Mouse (Mus musculus) stomach, adult 2 months (tissue): ENCODE data around the gene Setd6. TPM values are rescaled to one million over a fixed set of nuclear protein-coding genes. Genes with fewer than 3 reads are reported as not detected.

ENCODE experiments used
- polyA plus RNA-seq: library from polyadenylated mRNA; depleted of rRNA; stranded (reverse); fragments of >200 nt; gene quantifications from 2 replicates; pipeline ENCODE4 v1.2.3, GENCODE M21; 2012; rRNA removed

Setd6 gene
- 9.0 and 11.8 TPM in 2 replicates for polyA plus RNA-seq

DNA sequence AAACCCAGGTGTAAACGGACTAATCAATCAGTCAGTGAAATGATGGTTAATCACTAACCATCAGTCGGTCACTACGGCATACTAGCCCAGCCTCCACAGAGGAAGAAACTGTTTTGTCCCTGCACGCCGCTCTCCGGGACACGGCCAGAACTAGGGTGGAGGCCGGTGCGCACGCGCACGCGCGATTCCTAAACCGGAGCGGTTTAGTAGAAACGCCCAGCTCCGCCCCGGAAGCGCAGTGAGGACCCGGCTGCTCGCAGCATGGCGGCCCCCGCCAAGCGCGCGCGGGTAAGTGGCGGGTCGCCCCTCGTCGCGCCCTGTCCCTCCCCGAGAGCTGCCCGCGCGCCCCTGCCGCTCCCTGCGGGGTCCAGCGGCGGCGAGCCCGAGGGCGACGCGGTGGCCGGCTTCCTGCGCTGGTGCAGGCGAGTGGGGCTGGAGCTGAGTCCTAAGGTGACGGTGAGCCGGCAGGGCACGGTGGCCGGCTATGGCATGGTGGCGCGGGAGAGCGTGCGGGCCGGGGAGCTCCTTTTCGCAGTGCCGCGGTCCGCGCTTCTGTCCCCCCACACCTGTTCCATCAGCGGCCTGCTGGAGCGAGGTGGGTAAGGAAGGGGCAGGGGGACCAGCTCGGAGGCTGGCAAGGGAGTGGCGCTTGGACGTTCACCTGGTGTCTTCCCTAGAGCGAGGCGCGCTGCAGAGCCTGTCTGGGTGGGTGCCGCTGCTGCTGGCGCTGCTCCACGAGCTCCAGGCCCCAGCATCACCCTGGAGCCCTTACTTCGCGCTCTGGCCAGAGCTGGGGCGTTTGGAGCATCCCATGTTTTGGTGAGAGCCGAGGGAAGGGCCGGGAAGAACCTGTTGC is at the start of gene Setd6:
TSS of gene Setd6 (plus strand) at position 206 of the 856 bp plus-strand sequence.

DNA sequence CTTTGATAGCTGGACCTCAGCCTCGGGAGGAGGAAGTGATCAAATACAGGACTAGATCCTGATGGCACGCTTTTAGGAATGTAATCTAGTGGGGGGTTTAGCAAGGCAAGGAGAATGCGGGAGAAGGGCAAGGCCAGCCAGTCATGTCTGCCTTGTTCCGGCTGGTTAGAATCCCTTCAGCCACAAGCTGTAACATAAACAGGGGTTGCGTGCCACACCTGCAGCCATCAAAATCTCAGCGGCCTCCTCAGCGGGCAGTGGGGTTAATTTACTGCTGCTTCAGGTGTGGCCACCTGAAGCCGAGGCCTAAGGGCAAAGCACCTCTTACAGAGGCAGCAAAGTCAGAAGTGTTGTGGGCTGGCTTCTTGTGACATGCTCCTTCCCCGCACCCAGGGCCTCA is 39.0 kb upstream of the Setd6 start, which contains the start of gene Ndrg4:
TSS of gene Ndrg4 (plus strand) at position 350 of the 400 bp plus-strand sequence.

Other genes with a start within 250 kb of the Setd6 start
- gene Csnk2a2, start 225.8 kb upstream of the Setd6 start, polyA plus RNA-seq = 4.1 and 4.8 TPM in 2 replicates
- gene Ccdc113, start 181.8 kb upstream of the Setd6 start, polyA plus RNA-seq = 0.05 TPM in 1 of 2 replicates, not detected in the other
- not detected in 2 replicates for gene Prss54, start 139.5 kb upstream of the Setd6 start, polyA plus RNA-seq
- gene Gins3, start 82.4 kb upstream of the Setd6 start, polyA plus RNA-seq = 0.24 and 0.74 TPM in 2 replicates
- gene Ndrg4, start 38.9 kb upstream of the Setd6 start, polyA plus RNA-seq = 25.7 and 35.4 TPM in 2 replicates
- gene Cnot1, start 91.6 kb downstream of the Setd6 start, polyA plus RNA-seq = 13.6 and 25.4 TPM in 2 replicates
- 10.6 and 13.6 TPM in 2 replicates for gene Sap18b, start 109.5 kb downstream of the Setd6 start, polyA plus RNA-seq
- 9.6 and 10.1 TPM in 2 replicates for gene Slc38a7, start 137.7 kb downstream of the Setd6 start, polyA plus RNA-seq
- 48.4 and 48.8 TPM in 2 replicates for gene Got2, start 172.7 kb downstream of the Setd6 start, polyA plus RNA-seq